Mouse (Mus musculus): ENCODE results near the gene Wdr70. TPM values are rescaled to one million over a fixed set of nuclear protein-coding genes. Genes with fewer than 3 reads are reported as not detected.

Wdr70 gene
- total and polyA plus RNA-seq, 3 experiments: 21.9 to 37.1 (median 23.6) TPM

- Histone ChIP-seq H3K4me1 (ENCODE audit: control insufficient read depth in 1 of 2, insufficient read depth in 2 of 2) (no peaks in the 10 kb centered on the region), H3K36me3 (replicated peaks in 1 of 2; ENCODE audit: control insufficient read depth in 1 of 2, insufficient read depth in 1 of 2, low read length in 1 of 2) (peaks cover 12 to 17% of the 10 kb centered on the region in 2 experiments), H3K4me2 (ENCODE audit: insufficient read depth, low read depth, poor library complexity, severe bottlenecking) (no peak overlapping the region), H3K27me3 (replicated peaks) (no peaks in the 10 kb centered on the region), H3K4me3 (replicated peaks in 1 of 3; ENCODE audit: low read depth in 2 of 3, low read length in 2 of 3, poor library complexity in 1 of 3) (no peak overlapping the region), H3K27ac (ENCODE audit: insufficient read depth, low read depth) (no peak overlapping the region), H3K9me3 (replicated peaks; ENCODE audit: low read length) (no peaks in the 10 kb centered on the region), H3K9ac (ENCODE audit: insufficient read depth, low read depth) (no peak overlapping the region), H3K79me2 (replicated peaks; ENCODE audit: control insufficient read depth, extremely low read depth, insufficient read depth, poor library complexity, severe bottlenecking) (no peaks in the 10 kb centered on the region)
- in situ Hi-C loops (cut with MboI; ENCODE audit: low pct_ligation_motif_present, low pct_unique_long_range_greater_than_20kb, low sequenced_read_pairs) (loop anchor here (25.0 kb wide), 1 partner anchor 568 kb away; no protein-coding TSS in a partner anchor), dilution Hi-C loops (cut with MboI; ENCODE audit: extremely low pct_ligation_motif_present, extremely low pct_unique_long_range_greater_than_20kb, low sequenced_read_pairs) (no loop called here)
- no peak for DNase-seq (ENCODE audit: extremely low read depth)
- TF ChIP-seq ZNF384 (IDR thresholded peaks at IDR 0.05; ENCODE audit: low read depth, low read length) (no peak), MAZ (IDR thresholded peaks at IDR 0.05; ENCODE audit: low read depth, low read length) (no peak), SMC3 (IDR thresholded peaks at IDR 0.05; ENCODE audit: low read depth, low read length) (no peak), IRF4 (IDR thresholded peaks at IDR 0.05; ENCODE audit: low read depth, low read length) (no peak), ELF1 (IDR thresholded peaks at IDR 0.05; ENCODE audit: low read depth, low read length) (no peak)
Measured at GRCm38 (mm10) chr15:8030643-8031042, 68.4 kb downstream of the Wdr70 start.

- no peaks in the 10 kb centered on the region for H3K27me3 ChIP-seq (replicated peaks)
- no peak overlapping the region for H3K27ac ChIP-seq (ENCODE audit: insufficient read depth, low read depth)
- no peak overlapping the region for H3K4me3 ChIP-seq (replicated peaks in 1 of 3; ENCODE audit: low read depth in 2 of 3, low read length in 2 of 3, poor library complexity in 1 of 3)
- no peaks in the 10 kb centered on the region for H3K4me1 ChIP-seq (ENCODE audit: control insufficient read depth in 1 of 2, insufficient read depth in 2 of 2)
- no peak for DNase-seq (ENCODE audit: extremely low read depth)
- H3K36me3 ChIP-seq (replicated peaks in 1 of 2; ENCODE audit: control insufficient read depth in 1 of 2, insufficient read depth in 1 of 2, low read length in 1 of 2): peaks cover 0 to 4% of the 10 kb centered on the region in 2 experiments
- no peaks in the 10 kb centered on the region for H3K9me3 ChIP-seq (replicated peaks; ENCODE audit: low read length)
- no peak for TF ChIP-seq ZMIZ1 (IDR thresholded peaks at IDR 0.05; ENCODE audit: low read depth, low read length)
- no peak for TF ChIP-seq RCOR1 (conservative IDR thresholded peaks at IDR 0.05; ENCODE audit: low read depth, low read length)
- no peak for TF ChIP-seq USF2 (conservative IDR thresholded peaks at IDR 0.05; ENCODE audit: low read depth, low read length)
- peak; percentile 9; the same call in 1 of the 2 replicates for TF ChIP-seq SMC3 (IDR thresholded peaks at IDR 0.05; ENCODE audit: low read depth, low read length)
- no peak for TF ChIP-seq ETS1 (conservative IDR thresholded peaks at IDR 0.05; ENCODE audit: low read depth, low read length)
- TF ChIP-seq JUND (conservative IDR thresholded peaks at IDR 0.05; ENCODE audit: low read depth, low read length): no peak
- TF ChIP-seq MAX (IDR thresholded peaks at IDR 0.05; ENCODE audit: low read length): no peak
- no peak for TF ChIP-seq CHD2 (IDR thresholded peaks at IDR 0.05; ENCODE audit: low read length)
- TF ChIP-seq CHD1 (IDR thresholded peaks at IDR 0.05; ENCODE audit: low read depth, low read length): no peak
- TF ChIP-seq CTCF (conservative IDR thresholded peaks at IDR 0.05 in 1 of 2, IDR thresholded peaks at IDR 0.05 in 1 of 2; ENCODE audit: low read depth in 2 of 2, low read length in 2 of 2): peak in 1 of 2 experiments; percentile 23; a peak in 1 of 4 replicates
- TF ChIP-seq IRF4 (IDR thresholded peaks at IDR 0.05; ENCODE audit: low read depth, low read length): no peak
- TF ChIP-seq MXI1 (IDR thresholded peaks at IDR 0.05; ENCODE audit: low read depth, low read length): no peak
- TF ChIP-seq PAX5 (IDR thresholded peaks at IDR 0.05; ENCODE audit: low read length): no peak
- no peak for TF ChIP-seq BHLHE40 (IDR thresholded peaks at IDR 0.05; ENCODE audit: low read depth, low read length)
- no peak for TF ChIP-seq MEF2A (IDR thresholded peaks at IDR 0.05; ENCODE audit: borderline replicate concordance, low read depth, low read length)
- no peaks in the 10 kb centered on the region for H3K79me2 ChIP-seq (replicated peaks; ENCODE audit: control insufficient read depth, extremely low read depth, insufficient read depth, poor library complexity, severe bottlenecking)
- no peak overlapping the region for H3K9ac ChIP-seq (ENCODE audit: insufficient read depth, low read depth)
- H3K4me2 ChIP-seq (ENCODE audit: insufficient read depth, low read depth, poor library complexity, severe bottlenecking): no peak overlapping the region
- in situ Hi-C loops (cut with MboI; ENCODE audit: low pct_ligation_motif_present, low pct_unique_long_range_greater_than_20kb, low sequenced_read_pairs) (loop anchor here (25.0 kb wide), 1 partner anchor 565 kb away; no protein-coding TSS in a partner anchor), dilution Hi-C loops (cut with MboI; ENCODE audit: extremely low pct_ligation_motif_present, extremely low pct_unique_long_range_greater_than_20kb, low sequenced_read_pairs) (no loop called here)
Measured at GRCm38 (mm10) chr15:8027503-8027902, 71.5 kb downstream of the Wdr70 start.
